Mouse (Mus musculus): ENCODE measurements around the gene Ssh1.

Ssh1 gene

GRCm38 (mm10) chr5:113981171-113981570, 12.5 kb downstream of the Ssh1 start:
- CTCF ChIA-PET, result no interaction called here
- POLR2A ChIA-PET, result interaction anchor here in 3 of 4 experiments (1.0 to 19.1 kb wide), 9 partner anchors 9 to 172 kb away, joined by 3 to 428 read pairs (median 3); no protein-coding TSS in a partner anchor

- ChIA-PET CTCF (interaction anchor here in 1 of 4 experiments (0.6 kb wide), 1 partner anchor 127 kb away, joined by 4 read pairs; no protein-coding TSS in a partner anchor), POLR2A (interaction anchor here in 2 of 4 experiments (0.6 to 19.1 kb wide), 14 partner anchors 9 to 173 kb away, joined by 3 to 428 read pairs (median 3); no protein-coding TSS in a partner anchor)
Observed at GRCm38 (mm10) chr5:113980511-113980910, 13.2 kb downstream of the Ssh1 start.

- POLR2A ChIA-PET, result interaction anchor here in 2 of 4 experiments (0.8 to 19.1 kb wide), 10 partner anchors 9 to 466 kb away, joined by 3 to 428 read pairs (median 9); partner anchors contain the start of genes Mmab (in 1 of the 2), Mvk (in 1 of the 2) and Ssh1 (in 1 of the 2)
- CTCF ChIA-PET, result interaction anchor here in 1 of 4 experiments (0.9 kb wide), 1 partner anchor 69 kb away, joined by 3 read pairs; no protein-coding TSS in a partner anchor
Observed at GRCm38 (mm10) chr5:113977309-113977708, 16.4 kb downstream of the Ssh1 start.

GRCm38 (mm10) chr5:113976597-113976996, 17.1 kb downstream of the Ssh1 start:
- CTCF ChIA-PET, result interaction anchor here in 3 of 4 experiments (0.6 to 1.3 kb wide), 4 partner anchors 10 to 184 kb away, joined by 3 to 9 read pairs (median 5); no protein-coding TSS in a partner anchor

GRCm38 (mm10) chr5:113975538-113976215, 18.0 kb downstream of the Ssh1 start:
- ChIA-PET POLR2A (interaction anchor here in 3 of 4 experiments (0.5 to 19.1 kb wide), 32 partner anchors 9 to 632 kb away, joined by 3 to 428 read pairs (median 4); partner anchors contain the start of gene Ssh1 (in 2 of the 3)), CTCF (interaction anchor here in 2 of 4 experiments (0.6 to 1.3 kb wide), 11 partner anchors 11 to 670 kb away, joined by 3 to 5 read pairs (median 3); no protein-coding TSS in a partner anchor)

More at GRCm38 (mm10) chr5:113976597-113976996, 17.1 kb downstream of the Ssh1 start:
- POLR2A ChIA-PET, result interaction anchor here in 3 of 4 experiments (0.6 to 19.1 kb wide), 19 partner anchors 10 to 633 kb away, joined by 3 to 428 read pairs (median 5); partner anchors contain the start of genes Ssh1 (in 2 of the 3), Mmab (in 1 of the 3) and Mvk (in 1 of the 3)

GRCm38 (mm10) chr5:113974576-113974975, 19.1 kb downstream of the Ssh1 start:
- POLR2A ChIA-PET, result interaction anchor here in 3 of 4 experiments (0.6 to 19.1 kb wide), 18 partner anchors 5 to 663 kb away, joined by 3 to 428 read pairs (median 4); partner anchors contain the start of gene Ssh1 (in 2 of the 3)
- CTCF ChIA-PET, result interaction anchor here in 1 of 4 experiments (1.4 to 3.3 kb wide), 3 partner anchors 19 to 72 kb away, joined by 5 to 30 read pairs (median 7); no protein-coding TSS in a partner anchor

GRCm38 (mm10) chr5:113973790-113974189, 19.9 kb downstream of the Ssh1 start:
- POLR2A ChIA-PET, result interaction anchor here in 3 of 4 experiments (0.6 to 19.1 kb wide), 27 partner anchors 5 to 157 kb away, joined by 3 to 428 read pairs (median 6); partner anchors contain the start of genes Ssh1 (in 3 of the 3), Coro1c (in 1 of the 3) and Ung (in 1 of the 3)
- CTCF ChIA-PET, result interaction anchor here in 2 of 4 experiments (0.9 to 3.3 kb wide), 6 partner anchors 9 to 73 kb away, joined by 3 to 30 read pairs (median 6); no protein-coding TSS in a partner anchor

- ChIA-PET CTCF (interaction anchor here (0.6 to 3.3 kb wide), 17 partner anchors 8 to 598 kb away, joined by 3 to 30 read pairs (median 5); no protein-coding TSS in a partner anchor), POLR2A (interaction anchor here (0.5 to 19.1 kb wide), 64 partner anchors 6 to 648 kb away, joined by 3 to 428 read pairs (median 4); partner anchors contain the start of genes Ssh1 (in 3 of the 4), Coro1c (in 2 of the 4), Iscu (in 1 of the 4) and Sart3 (in 1 of the 4))
Observed at GRCm38 (mm10) chr5:113972589-113973515, 20.8 kb downstream of the Ssh1 start.

GRCm38 (mm10) chr5:113971434-113971960, 22.2 kb downstream of the Ssh1 start:
- ChIA-PET CTCF (interaction anchor here (0.5 to 3.3 kb wide), 8 partner anchors 9 to 29 kb away, joined by 3 to 30 read pairs (median 4); no protein-coding TSS in a partner anchor), POLR2A (interaction anchor here in 3 of 4 experiments (0.9 to 19.1 kb wide), 32 partner anchors 5 to 647 kb away, joined by 3 to 428 read pairs (median 6); partner anchors contain the start of genes Ssh1 (in 2 of the 3), Coro1c (in 1 of the 3) and Ung (in 1 of the 3))

- POLR2A ChIA-PET, result interaction anchor here in 2 of 4 experiments (0.6 to 16.4 kb wide), 14 partner anchors 5 to 1429 kb away, joined by 3 to 428 read pairs (median 6); partner anchors contain the start of genes Coro1c (in 1 of the 2) and Ssh1 (in 1 of the 2)
- CTCF ChIA-PET, result interaction anchor here in 2 of 4 experiments (0.9 to 1.4 kb wide), 3 partner anchors 9 to 13 kb away, joined by 3 to 5 read pairs (median 4); no protein-coding TSS in a partner anchor
Observed at GRCm38 (mm10) chr5:113968371-113968770, 25.3 kb downstream of the Ssh1 start.

GRCm38 (mm10) chr5:113966452-113967150, 27.1 kb downstream of the Ssh1 start:
- ChIA-PET CTCF (interaction anchor here in 3 of 4 experiments (0.6 to 1.6 kb wide), 7 partner anchors 10 to 1976 kb away, joined by 3 to 5 read pairs (median 3); partner anchors contain the start of gene Coro1c (in 1 of the 3)), POLR2A (interaction anchor here in 2 of 4 experiments (0.6 to 16.3 kb wide), 23 partner anchors 9 to 455 kb away, joined by 3 to 428 read pairs (median 5); partner anchors contain the start of gene Ssh1 (in 1 of the 2))

GRCm38 (mm10) chr5:113965659-113966185, 28.0 kb downstream of the Ssh1 start:
- ChIA-PET CTCF (interaction anchor here (0.6 to 2.3 kb wide), 13 partner anchors 9 to 162 kb away, joined by 3 to 10 read pairs (median 4); partner anchors contain the start of gene Coro1c (in 1 of the 4)), POLR2A (interaction anchor here in 3 of 4 experiments (0.6 to 16.3 kb wide), 33 partner anchors 9 to 454 kb away, joined by 3 to 428 read pairs (median 5); partner anchors contain the start of gene Ssh1 (in 1 of the 3))

GRCm38 (mm10) chr5:113964972-113965371, 28.7 kb downstream of the Ssh1 start:
- ChIA-PET POLR2A (interaction anchor here in 3 of 4 experiments (0.6 to 16.3 kb wide), 29 partner anchors 8 to 342 kb away, joined by 3 to 428 read pairs (median 7); partner anchors contain the start of genes Ssh1 (in 1 of the 3) and Ung (in 1 of the 3)), CTCF (interaction anchor here (0.6 to 2.3 kb wide), 14 partner anchors 8 to 87 kb away, joined by 3 to 15 read pairs (median 4); no protein-coding TSS in a partner anchor)

- ChIA-PET POLR2A (interaction anchor here in 3 of 4 experiments (0.6 to 16.3 kb wide), 27 partner anchors 10 to 579 kb away, joined by 3 to 428 read pairs (median 6); partner anchors contain the start of gene Coro1c (in 2 of the 3)), CTCF (interaction anchor here in 2 of 4 experiments (0.8 to 1.5 kb wide), 3 partner anchors 11 to 85 kb away, joined by 3 to 4 read pairs (median 3); no protein-coding TSS in a partner anchor)
Observed at GRCm38 (mm10) chr5:113961776-113962175, 31.9 kb downstream of the Ssh1 start.

- CTCF ChIA-PET, result interaction anchor here (0.6 to 1.8 kb wide), 12 partner anchors 8 to 192 kb away, joined by 3 to 7 read pairs (median 3); no protein-coding TSS in a partner anchor
- POLR2A ChIA-PET, result interaction anchor here in 2 of 4 experiments (0.6 to 16.3 kb wide), 22 partner anchors 8 to 171 kb away, joined by 3 to 428 read pairs (median 6); partner anchors contain the start of genes Coro1c (in 1 of the 2), Dao (in 1 of the 2) and Ung (in 1 of the 2)
Observed at GRCm38 (mm10) chr5:113960416-113960815, 33.3 kb downstream of the Ssh1 start.
